Comparison of ENCODE assay signal across 19 mouse cellular contexts in the genomic region with DNA sequence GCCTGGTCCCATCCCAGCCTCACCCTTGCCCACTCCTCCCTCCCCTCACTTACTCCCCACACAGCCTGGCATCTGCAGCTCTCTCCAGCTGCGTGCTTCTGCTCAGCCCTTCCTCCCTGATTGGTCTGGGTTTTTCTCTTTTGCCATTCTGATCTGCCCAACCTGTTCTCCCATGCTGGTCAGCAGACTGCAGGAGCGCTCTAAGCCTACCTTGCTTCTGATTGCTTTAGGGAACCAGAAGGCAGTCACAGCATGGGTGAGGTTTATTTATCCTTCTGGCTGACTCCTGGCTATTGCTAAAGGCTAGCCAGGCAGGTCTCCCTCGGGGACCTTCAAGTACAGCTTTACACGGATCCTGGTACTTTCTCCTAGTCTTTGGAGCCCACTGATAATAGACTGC. TPM values are rescaled to one million over a fixed set of nuclear protein-coding genes. Genes with fewer than 3 reads are reported as not detected.
A peak's percentile ranks its signal among the peaks of the same experiment; 100 is the strongest.
DNase-seq lines count a peak whose midpoint lies in the region; ATAC-seq lines count a peak whose summit lies in the region.
"Had no signal": no experiment of that assay in that cellular context is flagged by ENCODE, and none has a peak within 500 bp of the region (broad histone marks: within the 10 kb centered on the region; RNA-seq: fewer than 3 reads in every experiment).

No protein-coding gene starts in this region.

- ATAC-seq in megakaryocyte progenitor cell, adult 5-6 weeks (replicated peaks; ENCODE audit: poor library complexity): no peak
- ATAC-seq: activated CD4-positive, CD25-positive, alpha-beta regulatory T cell, adult 4 months; forebrain, postnatal 0 days; inflammation-experienced regulatory T-cells, adult 6 months had no signal

- peak; percentile 87 for DNase-seq in brain, adult 2 months (ENCODE audit: low read depth, low spot score)
- peak; percentile 64 to 74 for DNase-seq in cerebellum, adult 18-20 months
- DNase-seq in cerebellum, postnatal 14 days: peak; percentile 28 to 49
- no peak for DNase-seq in right cerebral cortex, adult 2 months (ENCODE audit: low spot score in 2 of 2)
- no peak for DNase-seq in kidney, postnatal 4 days
- DNase-seq: adrenal gland, adult 2 months; B cell, adult 2 months; forebrain, postnatal 0 days; heart, postnatal 10 days; kidney, adult 11 months; kidney, postnatal 36 days; layer of hippocampus, postnatal 36 days; lung, embryonic 14.5 days; lung, postnatal 14 days; right cerebral cortex, adult 18-20 months; right cerebral cortex, postnatal 4 days had no signal

RNA-seq across cellular contexts. Expression of gene Pigb, which starts 8.8 kb away (rescaled TPM):
- total RNA-seq in megakaryocyte progenitor cell, adult 5-6 weeks (2015): 35.3 and 47.1 TPM in 2 replicates
- total RNA-seq in megakaryocyte progenitor cell, adult 5-6 weeks (2017): 7.4 and 7.8 TPM in 2 replicates

RNA-seq across cellular contexts. Expression of gene Rab27a, which starts 13.2 kb away (rescaled TPM):
- 63.5 and 65.1 TPM in 2 replicates for total RNA-seq in megakaryocyte progenitor cell, adult 5-6 weeks (2015)
- total RNA-seq in megakaryocyte progenitor cell, adult 5-6 weeks (2017): 161 and 179 TPM in 2 replicates

RNA-seq across cellular contexts. Expression of gene Ccpg1, which starts 46.2 kb away (rescaled TPM):
- total RNA-seq in megakaryocyte progenitor cell, adult 5-6 weeks (2015): 25.8 and 26.6 TPM in 2 replicates
- total RNA-seq in megakaryocyte progenitor cell, adult 5-6 weeks (2017): 48.7 and 49.7 TPM in 2 replicates

RNA-seq across cellular contexts. Expression of gene Ccpg1os, which starts 46.2 kb away (rescaled TPM):
- total RNA-seq in megakaryocyte progenitor cell, adult 5-6 weeks (2015): 6.9 and 10.4 TPM in 2 replicates
- total RNA-seq in megakaryocyte progenitor cell, adult 5-6 weeks (2017): 8.0 and 10.0 TPM in 2 replicates

Comparison
In these comparisons a context has a peak if more than half of its experiments do, and no peak if none do; other contexts are left out.
1. DNase-seq: peak in brain, adult 2 months (single experiment), cerebellum, adult 18-20 months (2 of 2) and cerebellum, postnatal 14 days (2 of 2); none in right cerebral cortex, adult 2 months (0 of 2) and kidney, postnatal 4 days (0 of 2).